Mouse (Mus musculus): Measurements from ENCODE around the gene Bpifb3. TPM values are rescaled to one million over a fixed set of nuclear protein-coding genes. Genes with fewer than 3 reads are reported as not detected.

Gene Bpifb3
- not detected for total RNA-seq (2023)

DNA sequence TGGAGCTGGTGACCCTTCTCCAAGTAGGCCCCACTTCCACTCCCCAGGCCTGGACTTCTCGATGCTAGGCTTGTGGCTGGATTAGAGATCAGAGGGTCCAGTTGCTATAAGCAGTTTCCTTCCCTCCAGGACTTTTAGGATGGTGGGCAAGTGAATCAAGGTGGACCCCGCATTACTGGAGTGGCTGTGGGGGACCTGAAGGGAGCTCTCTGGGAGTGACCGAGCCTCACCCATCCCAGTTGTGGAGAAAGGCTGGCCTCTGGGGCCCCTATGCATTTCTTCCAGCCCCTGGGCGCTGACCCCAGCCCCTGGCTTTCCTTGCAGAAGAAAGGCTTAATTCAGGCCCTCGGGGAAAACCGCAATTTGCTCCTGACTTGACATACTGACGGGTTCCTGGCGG lies at the start of gene Bpifb3:
Gene Bpifb3, plus strand, starts transcription at position 301 of the 400 bp plus-strand sequence.

DNA sequence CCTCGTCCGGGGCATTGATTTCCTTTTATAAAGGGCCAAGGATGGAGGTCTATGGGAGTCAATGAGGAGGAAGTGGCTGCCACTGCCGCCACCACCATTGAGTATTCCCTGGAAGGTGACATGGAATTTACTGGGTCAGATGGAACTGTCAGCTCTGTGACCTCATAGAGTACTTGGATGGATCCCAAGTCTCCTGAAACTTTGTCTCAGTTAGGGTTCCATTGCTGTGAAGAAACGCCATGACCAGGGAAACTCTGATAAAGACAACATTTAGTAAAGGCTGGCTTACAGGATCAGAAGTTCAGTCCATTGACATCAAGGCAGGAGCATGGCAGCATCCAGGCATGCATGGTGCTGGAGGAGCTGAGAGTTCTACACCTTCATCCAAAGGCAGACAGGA lies 47.0 kb upstream of the Bpifb3 start, which contains the start of gene Sun5:
Gene Sun5, minus strand, starts transcription at position 101 of the 400 bp plus-strand sequence.

DNA sequence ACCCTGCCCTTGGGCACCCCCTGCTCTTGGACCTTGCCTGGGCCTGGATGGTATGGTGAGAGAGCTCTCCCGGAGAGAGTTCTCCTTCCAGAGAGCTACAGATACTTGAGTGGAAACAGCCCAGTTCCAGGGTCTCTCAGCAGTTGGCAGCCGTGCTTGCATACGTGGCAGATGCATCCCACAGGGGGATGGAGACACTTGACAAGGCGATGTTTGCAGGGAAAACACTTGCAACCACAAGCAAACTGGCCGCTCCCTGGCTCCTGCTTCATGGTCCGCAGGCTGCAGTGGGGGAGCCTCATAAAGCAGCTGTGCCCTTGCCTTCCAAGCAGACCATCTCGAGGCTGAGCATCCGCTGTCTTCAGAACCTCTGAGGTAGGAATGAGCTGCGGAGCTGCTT lies 43.3 kb upstream of the Bpifb3 start, which contains the start of gene Bpifb2:
Gene Bpifb2, plus strand, starts transcription at position 301 of the 400 bp plus-strand sequence.

DNA sequence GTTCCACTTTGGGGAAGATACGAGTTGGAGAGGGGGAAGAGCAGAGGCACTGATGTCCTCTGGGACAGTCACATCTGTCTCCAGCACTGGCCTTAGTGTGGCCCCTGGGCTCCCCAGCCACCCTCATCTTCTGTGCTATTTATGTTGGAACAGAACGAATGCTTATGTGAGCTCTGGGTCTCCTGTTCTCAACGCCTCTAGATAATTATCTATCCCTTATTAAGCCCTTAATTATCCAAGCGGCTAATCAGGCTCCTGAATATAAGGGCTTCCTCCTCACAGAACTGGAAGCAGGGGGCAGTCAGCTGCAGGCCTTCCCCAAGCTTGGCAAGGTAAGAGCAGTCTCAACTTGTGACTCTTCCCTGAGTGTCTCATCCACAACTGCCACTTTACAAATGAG lies 17.9 kb upstream of the Bpifb3 start, which contains the start of gene Bpifb6:
Gene Bpifb6, plus strand, starts transcription at position 301 of the 400 bp plus-strand sequence.

DNA sequence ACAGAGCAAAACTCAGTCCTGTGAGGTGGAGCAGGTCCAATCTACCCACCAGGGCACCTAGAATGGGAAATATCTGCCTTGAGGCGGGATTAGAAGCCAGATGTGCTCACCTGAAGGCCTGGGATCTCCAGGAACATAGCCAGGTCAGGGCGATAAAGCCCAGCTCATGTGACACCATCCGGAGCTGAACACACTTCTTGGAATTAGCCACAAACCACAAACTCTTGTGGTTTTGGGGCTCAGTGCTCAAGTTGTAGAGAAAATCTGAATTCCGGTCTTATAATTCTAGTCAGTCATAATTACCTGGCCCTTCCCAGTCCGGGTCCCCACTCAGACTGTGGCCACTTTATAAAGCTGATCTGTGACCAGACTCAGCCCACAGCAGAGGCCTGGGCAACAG lies 19.8 kb downstream of the Bpifb3 start, which contains the start of gene Bpifb4:
Gene Bpifb4, plus strand, starts transcription at position 370 of the 400 bp plus-strand sequence.

DNA sequence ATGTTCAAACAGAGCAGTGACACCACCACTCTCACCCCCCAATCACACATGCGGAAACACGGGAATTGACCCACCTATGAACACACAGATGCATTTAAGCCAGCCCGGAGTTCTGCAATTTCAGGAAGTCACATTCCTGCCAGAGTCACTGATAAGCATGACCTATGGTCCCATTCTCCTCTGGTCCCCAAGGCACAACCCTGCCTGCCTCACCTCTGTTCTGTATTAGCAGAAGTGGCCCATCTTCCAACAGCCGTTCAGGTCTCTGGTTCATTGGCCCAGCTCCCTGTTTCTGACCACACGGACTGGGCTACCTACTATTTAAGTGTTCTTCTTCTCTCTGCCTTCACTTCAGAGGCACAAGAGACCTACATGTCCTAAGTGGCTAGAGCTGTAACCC lies 56.6 kb downstream of the Bpifb3 start, which contains the start of gene Bpifa6:
Gene Bpifa6, plus strand, starts transcription at position 364 of the 400 bp plus-strand sequence.

Other genes with a start within 250 kb of the Bpifb3 start
- under 1 TPM in 1 of 2 experiments, not detected in 1; 0.37 TPM for gene Dnmt3c, start 221.6 kb upstream of the Bpifb3 start, total RNA-seq (2023)
- gene Mapre1, start 177.0 kb upstream of the Bpifb3 start, total RNA-seq (2023): 100 to 1,000 TPM; 116 to 127 TPM
- under 1 TPM in 1 of 2 experiments, not detected in 1; 0.79 TPM for gene Efcab8, start 138.3 kb upstream of the Bpifb3 start, total RNA-seq (2023)
- not detected for gene Sun5, start 47.1 kb upstream of the Bpifb3 start, total RNA-seq (2023)
- not detected for gene Bpifb2, start 43.2 kb upstream of the Bpifb3 start, total RNA-seq (2023)
- gene Bpifb6, start 17.8 kb upstream of the Bpifb3 start, total RNA-seq (2023): not detected
- gene Bpifb4, start 20.0 kb downstream of the Bpifb3 start, total RNA-seq (2023): not detected
- gene Bpifa6, start 56.7 kb downstream of the Bpifb3 start, total RNA-seq (2023): not detected
- gene Bpifa2, start 90.0 kb downstream of the Bpifb3 start, total RNA-seq (2023): not detected
- gene Bpifa3, start 212.1 kb downstream of the Bpifb3 start, total RNA-seq (2023): not detected
- not detected for gene Bpifa1, start 224.7 kb downstream of the Bpifb3 start, total RNA-seq (2023)
- not detected for gene Bpifa5, start 244.4 kb downstream of the Bpifb3 start, total RNA-seq (2023)